Mouse (Mus musculus) G1E-ER4 (cell line): Measurements from ENCODE around the gene Sim2. TPM values are rescaled to one million over a fixed set of nuclear protein-coding genes. Genes with fewer than 3 reads are reported as not detected.

Experiments
- GATA1 ChIP-seq: IDR thresholded peaks from one replicate; pipeline ENCODE4 v1.8.0; 2012; ENCODE audit warnings: low read length, inconsistent platforms
- polyA plus RNA-seq: library from polyadenylated mRNA; stranded (reverse); fragments of >175 nt; gene quantifications from 2 replicates; pipeline ENCODE4 v1.2.3, GENCODE M21; 2012

The Sim2 gene
- polyA plus RNA-seq, 1 experiment = not detected

DNA sequence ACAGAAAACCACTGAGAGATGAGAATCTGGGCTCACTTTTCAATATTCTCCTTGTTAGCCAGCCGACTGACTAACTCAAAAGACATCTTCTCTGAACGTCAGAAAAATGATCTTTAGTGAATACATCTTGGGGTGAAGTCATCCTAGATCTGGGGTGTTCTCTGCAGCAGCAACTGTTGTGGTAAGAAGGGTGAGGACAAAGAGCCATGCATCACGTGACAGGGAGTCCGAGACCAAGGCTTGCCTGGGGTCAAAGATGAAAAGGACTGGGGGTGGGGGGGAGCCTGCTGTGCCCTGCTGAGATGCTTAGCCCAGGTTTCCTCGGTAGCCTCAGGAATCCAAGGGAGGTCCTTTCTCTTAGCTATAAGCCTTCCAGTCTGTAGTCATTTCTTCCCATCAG, 17.5 kb upstream of the Sim2 start:
- no peak for TF ChIP-seq GATA1

DNA sequence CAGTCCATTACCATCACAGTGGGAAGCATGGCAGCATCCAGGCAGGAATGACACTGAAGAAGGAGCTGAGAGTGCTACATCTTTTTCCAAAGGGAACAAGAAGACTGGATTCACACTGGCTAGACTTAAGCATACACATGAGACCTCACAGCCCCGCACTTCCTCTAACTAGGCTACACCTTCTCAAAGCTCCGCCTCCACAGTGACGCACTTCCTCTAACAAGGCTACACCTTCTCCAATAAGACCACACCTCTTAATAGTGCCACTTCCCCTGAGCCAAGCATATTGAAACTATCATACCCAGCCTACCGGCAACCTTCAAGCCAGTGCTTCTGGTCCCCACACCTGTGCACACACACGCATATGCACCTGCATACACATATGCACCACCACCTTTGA, 15.7 kb upstream of the Sim2 start:
- TF ChIP-seq GATA1 = no peak

DNA sequence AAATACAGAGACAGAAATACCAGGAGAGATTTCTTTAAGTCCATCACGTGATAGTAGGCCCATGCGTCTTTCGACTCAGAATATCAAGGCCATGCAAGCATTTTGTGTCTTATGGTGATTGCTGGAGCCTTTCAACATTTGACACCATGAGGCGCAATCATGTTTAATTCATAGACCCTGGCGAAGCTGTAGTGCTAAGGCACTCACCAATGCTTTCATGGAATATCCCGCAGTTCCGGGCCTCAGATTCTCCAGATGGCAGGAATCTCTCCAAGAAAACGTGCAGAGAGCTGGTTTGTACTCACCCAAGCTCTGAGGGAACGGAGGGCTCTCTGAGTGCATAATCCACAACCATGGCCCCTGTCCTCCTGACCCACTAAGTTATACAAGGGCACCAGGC, 13.8 kb upstream of the Sim2 start:
- no peak for TF ChIP-seq GATA1

DNA sequence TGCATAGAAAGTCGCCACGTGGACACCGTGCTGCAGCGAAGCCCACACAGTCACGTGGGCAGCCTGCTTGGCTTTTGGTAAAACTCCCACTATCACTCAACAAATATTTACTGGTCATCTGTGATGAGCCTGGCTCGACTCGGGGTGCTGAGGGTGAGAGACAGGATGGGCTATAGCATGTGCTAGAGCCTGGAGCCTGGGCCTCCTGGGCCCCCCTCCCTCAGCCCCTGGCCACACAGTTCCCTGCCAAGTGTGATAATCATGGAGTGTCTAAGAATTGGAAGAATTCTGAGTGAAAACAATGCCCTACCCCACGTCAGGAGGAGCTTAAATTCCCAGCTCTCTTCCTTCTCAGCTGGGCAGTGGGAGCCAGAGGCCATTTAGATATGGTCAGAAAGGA, 13.3 kb upstream of the Sim2 start:
- no peak for TF ChIP-seq GATA1

DNA sequence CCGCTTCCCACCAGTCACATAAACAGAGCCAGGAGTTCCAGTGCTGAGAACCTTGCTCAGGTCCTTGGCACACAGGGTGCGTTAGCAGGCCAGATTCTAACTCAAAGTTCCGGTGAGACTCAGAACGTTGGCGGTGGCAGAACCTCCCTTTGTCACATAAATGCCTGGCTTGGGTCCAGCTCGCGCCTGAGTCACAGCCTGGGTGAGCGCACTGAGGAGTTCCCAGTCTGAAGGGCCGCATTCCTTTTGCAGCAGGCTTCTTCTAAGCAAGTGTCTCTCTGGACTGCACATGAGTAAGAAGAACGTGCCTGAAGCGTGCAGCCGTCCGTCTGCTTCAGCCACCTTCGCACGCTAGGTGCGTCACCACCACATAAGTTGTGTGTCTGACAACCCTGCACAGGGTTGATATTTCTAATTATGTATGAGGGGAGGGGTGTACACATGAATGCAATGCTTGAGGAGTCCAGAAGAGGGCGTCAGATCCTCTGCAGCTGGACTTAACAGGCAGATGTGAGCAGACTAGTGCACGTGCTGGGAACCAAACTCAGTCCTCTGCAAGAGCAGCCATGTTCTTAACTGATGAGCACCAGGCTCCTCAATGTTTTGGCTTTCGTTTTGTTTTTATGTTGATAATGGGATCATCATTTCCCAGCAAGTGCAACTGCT, 9.2 kb upstream of the Sim2 start:
- TF ChIP-seq GATA1 = no peak

DNA sequence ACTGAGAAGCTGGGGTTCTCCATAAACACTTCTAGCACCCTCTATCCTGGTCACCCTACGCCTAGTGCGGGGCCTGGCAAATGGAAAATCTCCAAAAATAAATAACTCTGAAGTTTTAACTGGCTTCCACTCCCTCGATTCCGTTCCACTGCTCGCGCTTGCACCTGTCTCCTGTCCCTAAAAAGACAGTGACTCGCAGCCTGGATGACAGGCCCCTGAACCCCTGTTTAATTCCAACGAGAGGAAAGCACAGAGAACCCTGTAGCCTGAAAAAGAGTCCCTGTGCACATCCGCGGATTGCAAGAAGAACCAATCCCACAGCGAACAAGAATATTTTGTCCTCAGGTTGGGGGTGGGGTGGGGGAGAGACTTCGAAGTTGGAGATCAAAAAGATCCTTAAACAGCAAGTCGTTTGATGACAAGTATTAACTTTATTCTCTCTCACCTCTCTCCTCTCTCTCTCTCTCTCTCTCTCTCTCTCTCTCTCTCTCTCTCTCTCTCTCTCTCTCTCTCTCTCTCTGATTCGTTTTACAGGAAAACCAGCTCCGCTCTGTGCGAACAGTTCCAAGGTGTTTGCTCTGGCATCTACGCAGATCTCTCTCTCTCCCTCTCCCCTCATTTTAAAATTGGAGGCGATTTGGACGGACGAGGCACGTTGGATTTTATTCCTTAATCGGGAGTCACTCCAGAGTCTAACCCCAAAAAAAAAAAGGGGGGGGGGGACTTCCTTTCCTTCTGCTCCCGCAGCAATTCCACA, 6.2 kb upstream of the Sim2 start:
- no peak for TF ChIP-seq GATA1

DNA sequence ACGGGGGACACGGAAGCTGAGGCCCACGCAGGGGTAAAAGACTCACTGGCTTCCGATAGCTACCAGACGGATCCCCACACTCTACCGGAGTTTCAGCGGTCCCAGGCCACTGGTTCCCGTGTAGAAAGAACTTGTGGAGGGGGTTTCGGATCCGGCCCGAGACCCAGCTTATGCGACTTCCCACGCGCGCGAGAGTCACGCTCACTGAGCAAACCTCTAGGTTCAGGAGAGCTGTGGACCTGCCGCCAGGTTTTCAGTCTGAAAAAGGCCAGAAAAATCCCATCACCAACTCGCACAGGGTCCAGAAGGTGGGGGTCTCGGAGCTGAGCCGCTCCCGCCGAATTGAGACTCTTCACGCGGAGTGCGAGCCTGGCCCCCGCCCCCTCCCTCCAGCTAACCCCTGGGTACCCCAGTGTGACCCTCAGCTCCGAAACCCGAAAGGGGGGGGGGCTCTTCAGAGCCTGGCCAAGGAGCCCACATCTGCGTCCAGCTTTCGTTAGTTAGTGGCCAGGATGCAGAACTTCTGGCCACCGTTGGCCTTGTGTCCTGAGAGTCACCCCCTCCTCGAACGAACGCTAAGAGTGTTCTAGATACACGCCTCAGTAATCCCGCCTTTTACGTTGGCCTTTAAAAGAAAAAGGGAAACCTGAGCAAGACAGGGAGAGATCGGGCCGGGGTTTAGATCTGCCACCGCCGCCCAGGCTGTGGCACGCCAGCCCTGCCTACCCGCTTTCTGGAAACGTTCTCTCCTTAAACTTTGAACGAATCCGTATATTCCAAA, 5.5 kb upstream of the Sim2 start:
- TF ChIP-seq GATA1 = no peak

DNA sequence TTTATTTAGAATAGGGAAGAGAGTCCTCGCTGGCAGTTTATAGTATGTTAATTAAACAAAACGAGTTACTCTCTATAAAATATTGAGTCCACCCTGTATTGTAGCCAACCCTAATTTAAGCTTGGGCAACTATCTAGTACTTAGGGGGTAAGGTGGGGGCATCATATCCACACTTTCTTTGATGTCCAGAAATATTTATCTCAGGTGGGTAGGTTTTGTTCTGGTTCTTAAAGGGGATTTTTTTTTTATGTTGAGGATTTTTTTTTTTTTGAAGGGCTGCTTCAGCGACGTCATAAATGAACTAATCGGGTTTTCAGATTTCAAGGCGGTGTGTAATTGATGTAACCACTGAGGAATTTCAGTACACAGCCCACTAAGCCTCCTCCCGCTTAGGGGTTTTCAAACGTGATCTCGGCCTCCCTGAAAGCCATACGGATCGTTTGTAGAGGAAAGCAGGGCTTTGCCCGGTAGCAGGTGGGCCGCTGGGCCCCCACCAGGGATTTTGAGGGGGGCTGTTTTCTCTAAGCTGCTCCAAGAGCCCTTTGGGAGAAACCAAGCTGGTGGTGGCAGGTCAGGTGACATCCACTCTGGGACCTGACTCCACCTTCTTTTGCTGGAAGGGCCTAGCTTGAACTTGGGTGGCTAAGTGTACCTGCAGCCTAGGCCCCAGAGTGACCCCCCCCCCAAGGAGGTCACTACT, 4.7 kb upstream of the Sim2 start:
- no peak for TF ChIP-seq GATA1

DNA sequence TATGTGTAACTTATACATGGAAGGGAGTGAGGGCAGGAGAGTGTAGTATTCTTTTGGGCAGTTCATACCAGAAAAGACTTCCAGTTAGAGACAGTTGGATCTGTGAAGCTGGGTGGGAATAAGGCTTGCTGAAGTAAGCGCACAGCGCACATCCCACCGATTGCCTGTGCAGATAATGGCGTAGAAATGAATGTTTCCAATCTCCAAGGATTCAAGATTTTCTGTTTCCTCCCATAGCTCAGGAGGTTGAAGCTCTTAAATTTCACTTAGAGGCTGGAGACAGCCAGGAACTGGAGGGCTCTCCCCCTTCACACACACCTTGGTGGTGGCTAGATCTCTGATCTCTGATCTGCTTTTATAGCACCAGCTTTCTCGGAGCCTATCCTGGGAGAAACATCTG, 3.1 kb upstream of the Sim2 start:
- no peak for TF ChIP-seq GATA1

DNA sequence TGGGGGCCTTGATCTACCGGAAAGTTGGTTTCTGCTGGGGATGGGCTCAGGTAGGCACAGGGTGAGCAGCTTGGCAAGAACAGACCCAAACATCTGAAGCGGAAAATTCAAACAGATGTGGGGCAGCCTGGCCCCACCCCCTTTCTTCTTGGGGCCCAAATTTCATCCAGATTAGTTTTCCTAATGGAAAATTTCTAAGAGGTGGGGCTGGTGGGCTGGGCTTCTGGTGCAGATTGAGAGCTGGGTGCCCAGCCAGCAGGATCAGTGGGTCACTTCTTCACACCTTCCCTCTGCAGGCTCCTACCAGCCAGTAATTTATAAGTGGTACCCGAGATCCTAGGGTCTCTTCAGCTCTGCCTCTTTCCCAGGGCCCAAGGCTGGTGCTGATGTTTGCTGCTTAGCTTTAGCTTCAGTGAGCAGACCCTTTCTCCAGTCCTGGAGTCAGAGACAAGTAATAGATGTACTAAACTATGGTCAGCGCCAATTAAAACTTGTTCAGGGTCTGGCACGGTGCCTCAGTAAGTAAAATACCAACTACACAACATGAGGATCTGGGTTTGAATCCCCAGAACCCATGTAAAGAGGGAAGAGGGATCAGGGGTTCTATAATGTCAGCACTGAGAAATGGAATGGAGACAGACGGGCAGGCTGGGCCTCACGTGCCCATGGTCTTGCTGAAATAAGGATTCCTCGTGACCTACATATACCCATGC, 2.6 kb upstream of the Sim2 start:
- no peak for TF ChIP-seq GATA1

DNA sequence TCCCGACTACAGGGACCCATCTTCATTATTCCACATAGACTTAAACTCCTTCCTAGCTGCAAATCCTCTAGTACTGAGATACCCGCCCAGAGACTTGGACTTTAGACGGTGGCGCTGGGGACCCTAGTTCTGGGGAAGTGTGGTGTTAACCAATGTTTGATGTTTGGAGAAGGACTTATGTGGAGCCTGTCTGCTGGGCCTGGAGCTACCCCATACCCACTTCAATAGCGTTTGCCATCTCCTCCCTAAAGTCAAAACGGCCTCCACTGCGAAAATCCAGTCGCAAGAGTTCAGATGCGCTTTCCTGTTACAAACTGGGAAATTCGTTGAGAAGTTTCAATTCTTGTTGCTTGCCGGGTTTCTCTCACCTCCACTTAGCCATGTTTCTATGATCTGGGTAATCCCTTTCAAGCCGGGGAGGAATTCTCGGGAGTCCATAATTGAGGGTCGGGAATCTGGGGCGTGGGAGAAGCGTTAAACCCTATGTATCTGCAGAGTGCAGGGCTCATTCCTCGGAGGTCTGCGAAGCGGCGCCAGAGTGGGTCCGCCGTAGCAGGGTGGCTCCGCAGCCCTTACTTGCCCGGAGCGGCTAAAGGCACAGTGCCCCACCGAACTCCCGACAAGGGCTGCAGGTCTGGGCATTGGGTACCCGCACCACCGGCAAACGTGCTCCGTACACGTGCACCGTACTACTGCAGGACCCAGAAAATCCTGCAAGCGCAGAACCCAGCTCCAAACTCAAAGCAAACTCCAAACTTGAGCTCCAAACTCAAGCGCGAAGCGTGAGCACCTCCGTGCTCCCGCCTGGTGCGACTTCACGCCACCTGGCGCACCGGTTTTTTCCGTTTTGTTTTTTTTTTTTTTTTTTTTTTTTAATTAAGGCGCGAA, 1.5 kb upstream of the Sim2 start:
- no peak for TF ChIP-seq GATA1

DNA sequence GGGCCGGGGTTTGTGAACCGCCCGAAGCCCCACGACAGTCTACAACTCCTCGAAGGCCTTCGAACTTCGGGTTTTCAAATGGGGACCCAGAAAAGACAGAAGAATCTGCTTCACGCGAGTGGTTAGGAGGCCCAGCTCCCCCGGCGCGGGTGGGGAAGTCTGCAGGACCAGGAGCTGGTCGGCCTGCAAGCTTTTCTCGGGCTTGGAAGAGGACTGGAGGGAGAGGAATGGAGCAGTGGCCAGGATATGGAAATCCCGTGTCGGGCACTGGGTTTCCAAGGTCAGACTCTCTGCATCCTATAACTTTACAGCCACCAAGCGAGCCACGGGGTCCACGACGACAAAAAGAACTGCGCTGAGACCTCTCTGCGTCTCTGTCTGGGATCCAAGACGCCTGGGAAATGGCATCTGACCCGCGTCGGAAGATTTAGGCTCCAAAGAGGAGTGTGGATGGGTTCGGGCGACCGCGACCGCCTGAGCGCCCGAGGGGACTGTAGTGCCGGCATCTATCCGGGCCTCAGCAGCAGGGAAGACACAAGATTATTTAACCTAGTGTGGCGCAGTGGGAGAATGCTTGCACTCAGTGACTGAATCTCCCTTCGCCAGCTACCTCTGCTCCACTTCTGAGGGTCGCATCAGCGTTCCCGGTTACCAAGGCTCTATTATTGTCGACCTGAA, 744 bp upstream of the Sim2 start:
- no peak for TF ChIP-seq GATA1

DNA sequence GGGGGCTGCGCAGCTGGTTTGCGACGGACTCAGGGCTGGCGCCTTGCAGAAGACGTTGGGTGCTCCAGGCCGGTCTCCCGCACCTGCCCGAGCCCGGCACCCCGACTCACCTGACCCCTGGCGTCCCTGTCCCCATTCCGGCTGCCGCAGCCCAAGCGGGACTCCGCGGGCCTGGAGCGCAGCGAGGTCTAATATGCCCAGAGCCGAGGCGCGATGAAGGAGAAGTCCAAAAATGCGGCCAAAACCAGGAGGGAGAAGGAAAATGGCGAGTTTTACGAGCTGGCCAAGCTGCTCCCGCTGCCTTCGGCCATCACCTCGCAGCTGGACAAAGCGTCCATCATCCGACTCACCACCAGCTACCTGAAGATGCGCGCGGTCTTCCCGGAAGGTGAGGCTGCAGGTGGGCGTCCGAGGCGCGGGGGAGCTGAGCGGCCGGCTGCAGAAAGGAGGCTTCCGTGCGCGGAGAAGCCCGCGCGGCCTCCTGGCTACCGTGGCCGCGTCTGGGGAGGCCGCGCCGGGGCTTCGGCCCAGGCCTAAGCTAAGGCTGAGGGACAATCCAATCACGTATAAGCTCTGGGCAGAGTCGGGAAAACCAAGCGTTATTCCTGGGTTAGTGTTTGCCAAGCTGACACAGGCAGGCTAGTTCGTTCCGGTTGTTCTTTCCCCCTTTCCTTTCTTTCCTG, 1.0 kb downstream of the Sim2 start:
- TF ChIP-seq GATA1 = no peak
